Mouse (Mus musculus) T-helper 1 cell (primary cell): ENCODE measurements around the gene Strip1.

ENCODE experiments used
- in situ Hi-C: fragments of 300-600 bp; cut with MboI, MseI; formaldehyde crosslinking; loops from one replicate; pipeline ENCODE4 v1.15.1; 2025; ENCODE audit warnings: high pct_unique_total_duplicates

The Strip1 gene

DNA sequence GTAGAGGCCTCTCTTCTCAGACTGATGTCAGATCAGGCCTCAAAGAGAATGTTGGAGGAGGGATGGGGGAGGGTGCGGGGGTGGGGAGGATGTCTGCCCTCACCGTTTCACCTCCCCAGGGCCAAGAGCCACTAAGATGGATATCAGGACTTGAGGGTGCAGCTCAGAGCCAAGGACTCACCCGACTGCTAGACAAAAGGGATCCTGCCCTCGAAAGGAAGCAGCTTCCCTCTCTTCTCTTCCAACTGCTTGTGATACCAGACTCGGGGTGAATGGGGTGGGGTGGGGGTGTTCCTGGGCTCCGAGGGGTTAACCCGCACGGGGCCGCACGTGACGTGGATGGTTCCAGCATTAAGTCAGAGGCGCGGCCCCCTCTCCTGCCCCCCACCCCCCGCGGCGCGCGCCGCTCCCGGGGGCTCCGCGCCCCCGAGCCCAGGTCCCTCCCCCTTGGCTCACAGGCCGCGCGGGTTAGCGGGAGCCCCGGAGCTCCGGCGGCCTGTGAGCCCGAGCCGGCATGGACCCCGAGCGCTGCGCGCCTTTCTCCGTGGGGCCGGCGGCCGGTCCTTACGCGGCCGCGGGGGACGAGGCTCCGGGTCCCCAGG lies 36.7 kb downstream of the Strip1 start, which contains the start of gene Alx3:
TSS of gene Alx3 (plus strand) at position 370 of the 602 bp plus-strand sequence.
- in situ Hi-C loops = no loop called here

DNA sequence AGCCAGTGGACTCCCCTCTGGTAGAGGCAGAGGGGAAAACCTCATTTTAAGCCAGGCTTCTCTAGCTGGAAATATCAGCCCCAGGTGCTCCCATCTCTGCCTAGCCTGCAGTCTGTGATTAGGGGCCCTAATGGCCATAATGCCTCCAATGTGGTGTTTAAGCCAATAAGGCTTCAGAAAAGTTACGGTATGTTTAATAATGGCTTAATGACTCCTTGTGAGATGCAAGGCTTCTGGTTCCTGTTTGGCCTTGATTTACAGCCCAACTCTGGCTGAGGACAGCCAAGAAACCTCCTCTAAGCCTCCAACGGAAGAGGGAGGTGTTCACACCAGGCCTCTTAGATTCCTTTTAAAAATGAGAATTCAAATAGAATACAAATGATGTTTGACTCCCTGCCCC lies 37.9 kb downstream of the Strip1 start:
- in situ Hi-C loops = no loop called here

DNA sequence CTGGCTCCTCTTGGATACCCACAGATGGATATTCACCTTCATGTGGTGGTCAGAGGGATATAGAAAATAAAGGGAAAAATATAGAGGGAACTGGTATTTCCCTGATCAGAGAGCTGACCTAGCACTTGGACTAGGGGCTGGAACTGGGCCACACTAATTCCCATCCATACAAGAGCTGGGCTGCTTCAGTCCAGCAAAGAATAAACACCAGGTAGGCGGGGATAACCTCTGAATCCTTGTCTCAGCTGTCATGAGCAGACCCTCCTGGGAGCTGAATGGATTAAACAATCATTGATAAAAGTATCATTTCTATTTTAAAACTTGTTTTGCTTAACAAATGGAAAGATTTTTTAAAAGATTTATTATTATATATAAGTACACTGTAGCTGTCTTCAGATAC lies 39.9 kb downstream of the Strip1 start:
- in situ Hi-C loops = no loop called here

DNA sequence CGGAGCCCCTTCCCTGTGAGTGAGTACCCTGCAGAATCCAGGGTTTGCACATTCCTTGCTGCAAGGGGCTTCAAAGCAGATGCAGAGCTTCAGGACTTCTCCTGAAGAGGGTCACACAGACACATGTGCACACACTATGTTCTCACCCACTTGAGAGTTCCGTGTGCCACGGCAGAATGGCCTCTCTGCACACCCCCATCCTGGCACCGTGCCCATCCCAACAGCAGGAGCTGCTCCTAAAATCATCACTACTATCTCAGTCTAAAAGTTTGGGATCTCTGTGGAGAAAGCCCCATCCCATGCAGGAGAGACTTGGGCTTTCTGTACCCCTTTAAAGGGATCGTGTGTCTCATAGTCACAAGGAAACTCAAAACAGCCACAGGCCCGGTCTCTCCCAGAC lies 45.0 kb downstream of the Strip1 start:
- in situ Hi-C loops = no loop called here

DNA sequence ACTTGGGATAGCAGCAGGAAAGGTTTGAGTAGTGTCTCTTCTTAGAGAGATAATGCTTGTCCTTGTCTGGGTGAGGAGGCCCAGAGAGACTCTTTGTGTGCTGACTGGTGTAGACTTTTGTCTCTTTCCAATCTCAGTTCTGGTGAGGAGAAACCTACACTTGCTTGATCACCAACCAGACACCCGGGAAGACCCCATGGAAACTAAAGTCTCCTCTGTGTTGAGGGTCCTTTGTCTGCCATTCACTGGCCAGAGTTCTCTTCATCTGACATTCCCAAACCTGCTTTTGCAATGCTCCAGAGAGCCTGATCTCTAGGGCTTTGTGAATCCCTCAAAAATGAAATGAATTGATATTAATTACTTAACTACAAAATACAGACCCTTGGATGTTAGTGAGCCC lies 47.6 kb downstream of the Strip1 start:
- in situ Hi-C loops = no loop called here

DNA sequence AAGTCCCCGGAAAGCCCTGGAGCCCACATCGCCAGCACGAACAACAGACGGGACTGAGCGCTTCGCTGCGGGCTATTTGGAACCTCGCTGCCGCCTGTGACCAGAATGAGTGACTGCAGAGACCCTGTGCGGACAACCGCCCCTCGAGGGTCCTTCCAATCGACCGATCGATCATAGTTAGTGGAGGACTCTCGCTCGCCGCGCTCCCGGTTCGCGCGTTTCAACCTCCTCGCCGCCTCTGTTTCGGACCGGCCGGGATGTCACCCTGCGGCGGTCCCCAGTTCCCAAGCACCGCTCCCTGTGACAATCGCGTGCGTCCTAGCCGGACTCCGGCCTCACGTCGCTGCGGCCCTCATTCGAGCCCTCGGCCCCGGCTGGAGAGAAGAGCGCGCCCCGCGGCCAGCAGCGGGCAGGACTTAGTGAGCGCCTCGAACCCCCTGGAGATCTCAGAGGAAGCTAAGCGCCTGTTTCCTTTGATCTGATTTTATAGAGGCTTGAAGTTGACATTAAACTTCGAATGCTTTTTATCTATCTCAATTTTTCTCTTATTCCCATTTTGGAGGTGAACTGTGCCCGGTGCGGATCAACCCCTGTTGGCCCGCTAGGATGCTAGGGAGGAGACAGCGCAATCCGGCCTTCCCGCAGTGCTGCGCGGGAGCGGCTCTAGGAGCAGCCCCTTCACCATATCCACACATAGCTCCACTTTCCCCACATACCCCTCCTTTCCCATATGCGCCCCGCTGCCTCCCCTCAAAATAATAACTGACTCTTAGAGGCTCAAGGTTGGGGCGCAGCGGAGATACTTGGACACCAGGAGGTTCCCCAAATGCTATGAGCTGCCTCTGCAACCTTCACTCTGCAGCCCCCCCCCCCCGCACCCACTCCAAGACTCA lies 48.4 kb downstream of the Strip1 start:
- in situ Hi-C loops = no loop called here

DNA sequence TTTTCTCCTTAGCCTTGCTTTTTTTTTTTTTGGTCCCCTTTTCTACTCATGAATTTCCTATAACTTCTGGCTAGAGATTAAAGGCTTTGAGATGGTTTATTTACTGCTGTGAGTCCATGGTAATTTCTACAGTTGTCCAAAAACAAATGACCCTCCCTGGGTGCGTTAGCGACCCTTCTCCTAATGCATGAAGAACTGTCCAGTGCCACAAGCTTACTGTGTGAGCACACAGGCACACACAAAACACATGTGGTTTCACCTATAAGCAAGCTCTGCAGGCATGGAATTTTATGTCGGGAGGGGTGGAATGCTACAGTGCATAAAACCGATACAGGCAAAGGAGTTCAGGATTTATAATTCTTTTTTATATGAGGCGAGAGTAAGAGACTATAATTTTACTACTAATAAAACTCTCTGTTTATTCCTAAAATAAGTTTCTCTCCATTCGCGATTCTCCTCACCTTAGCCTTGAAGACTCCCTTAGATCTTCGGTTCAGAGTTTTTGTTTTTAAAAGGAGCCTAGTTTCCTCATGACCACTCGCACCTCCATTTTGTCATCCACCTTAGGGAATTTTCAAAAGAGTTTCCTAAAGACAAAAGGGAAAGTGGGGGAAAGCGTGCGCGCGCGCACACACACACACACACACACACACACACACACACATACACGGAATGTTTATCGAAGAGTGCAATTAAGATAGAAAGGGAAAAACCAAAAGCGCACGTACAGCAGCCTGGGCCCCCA lies 49.2 kb downstream of the Strip1 start:
- in situ Hi-C loops = no loop called here

DNA sequence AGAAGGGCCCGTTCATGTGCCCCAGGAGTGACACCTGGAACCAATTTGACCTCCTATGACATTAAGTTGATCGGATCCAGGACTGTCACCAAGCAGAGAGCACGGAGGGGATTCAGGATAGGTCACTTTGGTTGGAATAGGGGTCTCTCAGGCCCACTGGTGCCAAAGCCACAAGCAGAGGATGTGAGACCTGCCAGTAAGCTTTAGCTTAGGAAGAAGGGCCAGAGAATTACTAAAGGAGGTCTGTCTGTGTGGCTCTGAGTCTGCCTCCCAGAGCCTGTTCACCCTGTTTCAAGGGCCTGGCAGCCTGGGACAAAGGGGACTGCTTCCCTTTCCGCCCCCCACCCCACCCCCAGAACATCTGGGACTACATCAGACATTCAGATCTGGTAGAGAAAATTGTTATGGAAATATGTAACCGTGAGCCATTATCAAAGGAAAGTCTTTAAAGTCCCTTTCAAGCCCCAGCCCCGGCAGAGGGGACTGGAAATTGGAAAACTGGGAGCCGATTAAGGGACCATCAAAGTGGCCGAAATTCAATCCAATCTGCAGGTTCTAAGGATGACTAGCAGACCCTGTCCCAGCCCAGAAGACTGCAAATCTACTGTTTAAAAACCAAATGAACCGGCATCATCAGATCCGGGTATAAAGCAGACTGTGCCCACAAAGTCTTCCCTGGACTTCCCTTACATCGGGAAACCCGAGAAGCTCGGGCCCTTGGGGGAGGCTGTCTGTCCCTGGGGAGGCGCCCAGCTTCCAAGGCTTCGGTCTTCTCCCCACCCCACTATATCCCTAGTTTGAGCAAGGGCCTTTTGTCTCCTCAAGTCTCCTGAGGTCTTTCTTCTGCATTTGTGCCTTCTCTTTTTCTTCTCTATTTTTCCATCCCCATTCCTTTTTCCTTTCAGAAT lies 50.1 kb downstream of the Strip1 start:
- in situ Hi-C loops = no loop called here

DNA sequence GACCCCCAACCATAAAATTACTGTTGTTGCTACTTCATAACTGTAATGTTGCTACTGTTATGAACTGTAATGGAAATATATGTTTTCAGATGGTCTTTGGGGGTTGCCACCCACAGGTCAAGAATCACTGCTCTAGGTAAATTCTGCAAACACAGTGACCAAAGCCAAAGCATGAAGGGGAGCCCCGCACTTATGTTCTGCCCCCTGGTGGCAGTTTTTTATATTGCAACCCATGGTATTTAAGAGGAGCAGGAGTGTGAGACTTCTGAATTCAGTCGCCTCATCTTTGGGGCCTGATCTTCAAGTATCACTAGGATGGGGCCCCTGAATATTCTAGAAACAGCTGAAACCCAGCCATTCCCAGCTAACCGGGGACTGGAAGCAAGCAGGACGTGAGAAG lies 52.0 kb downstream of the Strip1 start:
- in situ Hi-C loops = loop anchor here (10.0 kb wide), 1 partner anchor 625 kb away; no protein-coding TSS in a partner anchor

DNA sequence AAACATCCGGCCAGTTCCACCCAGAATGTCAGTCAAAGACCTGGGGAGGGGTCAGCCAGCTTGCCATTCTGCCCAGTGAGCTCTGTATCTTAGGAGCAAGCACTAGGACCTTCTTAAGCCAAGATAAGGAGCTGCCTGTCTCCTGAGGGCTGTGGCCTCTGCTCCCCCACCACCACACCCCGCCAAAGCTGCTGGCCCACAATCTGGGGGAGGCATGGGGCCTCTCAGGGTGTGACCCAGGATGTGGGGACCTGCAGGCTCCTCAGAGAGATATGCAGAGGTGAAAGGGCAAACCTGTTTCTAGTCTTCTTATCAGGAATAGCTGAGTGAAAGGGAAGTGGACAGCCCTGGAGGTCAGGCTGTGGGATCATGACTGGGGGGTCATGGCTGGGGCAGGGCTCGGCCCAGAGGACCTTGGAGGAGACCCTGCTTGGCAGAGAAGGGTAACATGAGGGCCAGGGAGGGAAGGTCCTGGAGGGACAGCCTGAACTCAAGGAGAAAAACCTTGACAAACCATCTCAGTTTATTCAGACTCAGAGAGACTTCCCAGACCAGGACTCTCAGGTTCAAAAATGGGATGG lies 53.6 kb downstream of the Strip1 start:
- in situ Hi-C loops = loop anchor here (10.0 kb wide), 1 partner anchor 623 kb away; no protein-coding TSS in a partner anchor

DNA sequence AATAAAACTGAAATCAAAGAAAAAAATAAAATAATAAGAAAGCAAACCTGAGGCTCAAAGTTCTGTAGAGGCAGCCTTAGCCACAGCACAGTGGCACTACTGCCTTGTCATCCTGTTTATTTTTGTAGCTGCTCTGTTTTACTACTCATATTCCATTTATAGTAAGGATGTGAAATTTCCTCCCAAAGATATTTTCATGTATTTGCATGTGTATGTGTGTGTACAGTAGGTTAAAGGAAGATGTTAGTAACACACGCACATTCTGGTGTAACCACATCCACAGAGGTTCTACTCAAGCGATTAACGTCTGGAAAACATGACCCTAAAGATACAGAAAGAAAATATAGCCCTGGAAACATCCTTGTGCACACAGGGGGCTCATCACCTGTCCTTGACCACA lies 54.7 kb downstream of the Strip1 start:
- in situ Hi-C loops = loop anchor here (10.0 kb wide), 1 partner anchor 622 kb away; no protein-coding TSS in a partner anchor

DNA sequence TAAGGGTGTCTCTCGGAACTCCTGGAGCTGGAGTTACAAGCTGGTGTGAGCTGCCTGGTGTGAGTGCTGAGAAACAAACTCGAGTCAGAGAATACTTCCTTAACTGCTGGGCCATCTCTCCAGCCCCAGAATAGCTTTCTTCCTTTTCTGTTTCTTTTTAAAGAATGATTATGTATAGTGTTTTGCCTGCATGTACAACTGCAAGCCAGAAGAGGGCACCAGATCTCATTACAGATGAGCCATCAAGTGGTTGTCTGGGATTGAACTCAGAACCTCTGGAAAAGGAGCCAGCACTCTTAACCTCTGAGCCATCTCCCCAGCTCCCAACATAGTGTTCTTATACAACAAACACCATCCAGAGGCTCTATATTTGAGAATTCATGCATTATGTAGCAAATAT lies 60.3 kb downstream of the Strip1 start:
- in situ Hi-C loops = loop anchor here (10.0 kb wide), 1 partner anchor 616 kb away; no protein-coding TSS in a partner anchor

DNA sequence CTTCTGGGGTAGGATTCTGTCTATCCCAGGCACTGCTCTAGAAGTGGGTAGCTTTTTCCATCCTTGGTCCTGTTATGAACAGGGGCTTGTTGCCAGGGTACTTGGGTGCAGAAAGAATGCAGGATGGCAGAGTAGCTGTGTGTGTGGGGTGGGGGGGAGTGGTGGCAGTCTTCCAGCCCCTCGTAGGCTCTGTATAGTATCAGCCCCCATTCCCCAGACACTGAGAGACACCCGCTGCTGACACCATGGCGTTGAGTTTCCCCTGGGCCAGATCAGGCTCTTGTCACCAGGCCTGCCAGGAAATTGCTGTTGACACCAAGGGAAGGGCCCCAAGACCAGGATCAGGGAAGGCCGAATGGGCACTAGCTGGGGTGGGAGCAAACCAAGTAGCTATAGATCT lies 62.8 kb downstream of the Strip1 start:
- in situ Hi-C loops = no loop called here

DNA sequence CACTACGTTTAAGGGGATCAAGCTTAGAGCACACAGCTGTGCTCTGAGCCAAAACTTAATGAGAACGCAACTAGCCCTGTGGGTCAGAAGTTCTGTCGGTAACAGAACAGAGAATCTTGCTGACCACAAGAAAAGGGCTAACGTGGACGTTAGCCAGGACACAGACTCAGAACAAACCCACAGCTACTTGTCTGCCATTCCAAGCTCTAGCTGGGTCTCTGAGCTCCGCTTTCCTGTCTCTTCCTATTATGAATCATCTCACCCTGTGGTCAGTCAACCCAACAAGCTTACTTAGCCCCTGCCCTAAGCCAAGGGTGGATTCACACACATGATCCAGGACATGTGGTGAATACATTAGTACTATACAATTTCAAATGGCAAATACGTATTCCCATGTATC lies 63.7 kb downstream of the Strip1 start:
- in situ Hi-C loops = no loop called here

DNA sequence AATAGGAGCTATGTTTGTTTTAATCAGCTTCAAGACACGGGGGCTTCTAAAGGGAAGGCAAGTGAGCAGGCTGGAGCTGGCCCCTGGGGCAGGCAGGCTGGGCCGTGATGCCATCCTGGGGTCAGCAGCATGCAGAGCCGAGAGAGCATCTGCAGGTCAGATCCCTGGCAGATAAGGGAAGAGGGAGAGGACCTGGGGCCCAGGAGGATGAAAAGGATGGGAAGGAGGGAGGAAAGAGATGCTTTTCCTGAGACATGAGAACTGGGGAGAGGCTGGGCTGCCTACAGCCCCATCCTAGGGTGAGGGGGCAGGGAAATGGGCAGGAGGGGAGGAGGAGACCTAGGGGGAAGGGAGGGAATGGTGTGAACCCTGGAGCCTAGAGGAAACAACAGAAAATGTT lies 66.2 kb downstream of the Strip1 start:
- in situ Hi-C loops = no loop called here

DNA sequence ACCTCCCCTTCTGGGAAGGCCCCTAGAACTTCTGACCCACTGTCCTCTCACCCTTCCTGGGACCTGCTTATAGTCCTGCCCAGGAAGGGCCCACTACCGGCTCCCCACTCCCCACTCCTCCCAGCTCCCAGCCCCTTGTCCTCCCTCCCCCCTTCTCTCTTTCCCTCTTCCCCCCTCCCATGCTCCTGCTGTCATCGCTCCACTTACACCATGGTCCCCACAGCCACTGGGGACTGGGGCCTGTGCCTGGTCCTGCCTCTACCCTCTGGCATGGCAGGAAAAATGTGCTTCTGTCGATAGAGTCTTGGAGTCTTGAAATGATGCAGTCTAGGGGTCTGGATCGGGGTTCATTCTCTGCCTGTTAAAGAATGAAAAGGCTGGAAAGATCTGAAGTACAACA lies 67.6 kb downstream of the Strip1 start:
- in situ Hi-C loops = no loop called here

DNA sequence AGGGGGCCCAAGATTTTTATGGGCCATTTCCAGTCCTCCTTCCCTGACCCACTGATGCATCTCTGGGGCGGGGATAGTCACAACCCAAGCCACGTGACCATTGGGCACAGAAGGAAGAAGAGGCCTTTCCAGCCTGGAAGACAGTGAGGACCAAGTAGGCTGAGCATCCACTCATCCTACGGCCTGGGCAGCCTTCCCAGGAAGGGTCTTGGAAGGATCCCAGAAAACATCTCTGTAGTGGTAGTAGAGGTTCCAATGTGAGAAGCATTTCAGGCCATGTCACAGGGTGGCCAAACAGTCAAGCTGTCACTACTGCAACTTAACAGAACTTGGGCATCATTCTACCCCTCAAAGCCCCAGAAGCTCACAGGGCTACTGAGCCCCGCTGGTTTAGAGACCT lies 68.9 kb downstream of the Strip1 start:
- in situ Hi-C loops = no loop called here
